Mouse (Mus musculus) spleen, adult 18-20 months (tissue): ENCODE measurements around the gene Poldip3.

Experiments used
- DNase-seq, 2 experiments: peaks; one replicate each; pipeline ENCODE4 v3.0.0; 2022; ENCODE audit warnings: mixed read lengths in 2 of 2

Gene Poldip3

DNA sequence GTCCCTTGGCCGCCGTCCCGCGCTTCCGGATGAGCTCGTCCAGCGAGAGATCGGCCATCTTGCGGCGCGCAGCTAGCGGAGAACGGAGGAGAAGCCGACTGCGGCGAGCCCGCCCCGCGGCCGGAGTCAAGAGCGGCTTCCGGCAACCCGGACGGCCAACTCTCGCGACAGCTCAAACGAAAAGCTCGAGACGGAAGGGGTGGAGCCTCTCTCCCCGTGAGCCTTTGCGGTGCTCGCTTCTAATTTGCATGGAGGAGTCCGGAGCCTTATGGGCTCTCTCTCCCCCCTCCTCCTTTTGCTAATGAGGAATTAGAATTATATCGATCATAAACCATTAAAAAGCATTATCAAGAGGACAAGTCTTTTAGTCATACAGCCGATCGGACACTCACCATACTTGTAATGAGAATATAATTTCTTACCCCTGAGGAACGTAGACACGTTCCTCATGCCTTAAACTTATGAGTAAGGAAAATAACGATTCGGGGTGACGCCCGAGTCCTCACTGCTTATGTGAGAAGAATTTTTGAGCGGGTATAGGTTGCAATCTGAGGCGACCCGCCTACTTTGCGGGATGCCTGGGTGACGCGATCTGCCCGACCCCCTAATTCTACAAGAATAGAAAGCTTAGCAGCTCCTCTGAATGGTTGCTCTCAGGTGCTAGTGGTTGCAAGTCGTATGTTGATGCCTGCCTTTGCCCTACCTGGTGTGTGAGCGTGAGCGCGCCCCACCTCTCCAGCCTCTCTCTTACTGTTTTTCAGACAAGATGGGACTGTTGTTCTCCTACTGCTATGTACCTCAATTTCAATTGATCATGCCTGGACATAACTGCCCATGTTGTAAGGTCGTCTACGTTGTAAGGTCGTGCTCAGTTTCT is at the start of gene Poldip3:
Gene Poldip3, minus strand, starts transcription at position 189 of the 877 bp plus-strand sequence.
- peak; percentile 95 to 98 for DNase-seq

DNA sequence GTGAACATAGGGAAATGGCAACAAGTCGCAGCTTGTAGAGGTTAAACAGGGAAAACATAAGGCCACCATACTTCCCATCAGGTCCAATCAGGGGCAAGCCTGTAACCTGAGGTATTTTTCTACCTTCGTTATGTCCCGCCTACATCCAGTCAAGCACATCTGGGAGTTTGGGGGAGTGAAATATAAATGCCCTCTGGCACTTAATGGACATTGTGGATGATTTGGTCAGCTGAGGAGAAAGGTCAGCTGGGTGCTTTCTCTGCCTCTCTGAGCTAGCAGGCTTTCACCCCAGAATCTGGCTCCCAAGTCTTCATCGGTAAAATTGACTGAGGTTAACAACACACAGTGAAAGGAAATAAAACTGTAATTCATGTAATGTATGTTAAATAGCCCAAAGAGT is 44.2 kb upstream of the Poldip3 start:
- no peak for DNase-seq

DNA sequence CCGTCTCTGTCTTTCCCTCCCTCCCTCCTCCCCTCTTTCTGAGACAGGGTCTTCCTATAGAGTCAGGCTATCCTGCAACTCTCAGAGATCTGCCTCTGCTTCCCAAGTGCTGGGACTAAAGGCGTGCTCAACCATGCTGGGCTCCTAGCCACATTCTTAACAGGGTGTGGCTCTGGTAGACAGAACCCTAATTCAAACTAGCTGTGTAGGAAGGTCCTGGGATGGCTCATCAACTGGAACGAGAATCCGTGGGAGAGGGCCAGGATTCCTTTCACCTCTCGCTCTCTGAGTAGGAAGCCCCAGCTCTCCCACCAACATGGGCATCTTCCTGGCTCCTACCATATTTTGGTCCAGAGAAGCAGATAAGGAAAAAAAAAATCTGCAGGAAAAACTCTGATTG is 33.2 kb upstream of the Poldip3 start:
- DNase-seq = no peak

DNA sequence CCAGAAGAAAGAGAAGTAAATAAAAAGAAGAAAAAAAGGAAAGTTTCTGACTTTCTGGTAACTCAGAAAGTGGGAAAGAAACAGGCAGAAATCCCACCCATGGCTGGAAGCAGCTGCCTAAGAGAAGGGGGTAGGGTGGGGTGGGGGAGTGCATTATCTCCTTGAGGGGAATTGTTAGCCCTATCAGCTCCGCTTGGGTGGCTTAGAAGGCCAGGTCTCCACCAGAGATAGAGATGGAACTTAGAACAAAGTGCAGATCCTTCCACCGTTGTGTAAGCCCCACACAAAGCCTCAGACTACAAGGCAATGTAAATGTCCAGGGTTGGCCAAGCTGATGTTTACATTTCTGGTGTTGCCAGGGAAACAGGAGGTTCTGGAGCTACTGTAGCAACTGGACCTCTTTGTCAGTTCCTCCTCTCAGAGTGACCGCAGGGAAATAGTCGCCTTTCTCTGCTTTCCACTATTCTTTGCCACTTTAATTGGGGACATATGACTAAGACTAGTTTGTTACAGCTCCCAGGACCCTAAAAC is 32.7 kb upstream of the Poldip3 start:
- DNase-seq = no peak

DNA sequence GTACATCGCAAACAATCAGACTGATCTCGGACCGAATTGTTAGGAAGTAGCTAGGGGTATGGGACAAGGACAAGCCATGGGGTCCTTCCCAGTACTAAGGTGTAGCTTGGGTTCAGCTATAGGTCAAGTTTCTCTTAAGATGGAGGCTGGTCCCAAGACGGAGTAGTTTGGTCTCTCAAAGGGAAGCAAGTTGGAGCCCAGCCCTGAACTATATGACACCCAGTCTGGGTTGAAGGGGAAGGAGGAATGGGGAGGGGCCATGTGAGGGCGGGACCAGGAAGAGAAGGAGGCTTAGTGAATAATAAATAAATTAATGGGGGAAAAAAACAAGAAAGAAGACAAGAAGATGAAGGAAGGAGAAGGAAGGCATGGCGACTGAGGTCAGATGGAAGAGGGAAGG is 30.8 kb upstream of the Poldip3 start:
- no peak for DNase-seq

DNA sequence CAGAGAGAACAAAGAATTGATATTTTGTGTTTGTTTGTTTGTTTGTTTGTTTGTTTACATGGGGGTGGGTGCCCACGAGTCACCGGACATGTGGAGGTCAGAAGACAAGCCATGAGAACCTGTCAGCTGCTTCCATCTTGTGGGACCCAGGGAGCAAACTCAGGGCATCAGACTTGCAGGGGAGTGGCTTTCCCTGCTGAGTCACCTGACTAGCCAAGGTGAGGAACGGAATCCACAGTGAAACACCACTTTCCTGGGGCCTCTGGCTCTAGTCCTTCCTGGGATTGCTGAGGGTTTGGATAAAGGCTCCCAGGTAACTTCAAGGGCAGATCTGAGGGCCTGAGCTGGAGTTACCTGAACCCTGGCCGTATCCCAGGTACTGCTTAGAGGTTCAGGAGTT is 27.5 kb upstream of the Poldip3 start:
- DNase-seq = no peak

DNA sequence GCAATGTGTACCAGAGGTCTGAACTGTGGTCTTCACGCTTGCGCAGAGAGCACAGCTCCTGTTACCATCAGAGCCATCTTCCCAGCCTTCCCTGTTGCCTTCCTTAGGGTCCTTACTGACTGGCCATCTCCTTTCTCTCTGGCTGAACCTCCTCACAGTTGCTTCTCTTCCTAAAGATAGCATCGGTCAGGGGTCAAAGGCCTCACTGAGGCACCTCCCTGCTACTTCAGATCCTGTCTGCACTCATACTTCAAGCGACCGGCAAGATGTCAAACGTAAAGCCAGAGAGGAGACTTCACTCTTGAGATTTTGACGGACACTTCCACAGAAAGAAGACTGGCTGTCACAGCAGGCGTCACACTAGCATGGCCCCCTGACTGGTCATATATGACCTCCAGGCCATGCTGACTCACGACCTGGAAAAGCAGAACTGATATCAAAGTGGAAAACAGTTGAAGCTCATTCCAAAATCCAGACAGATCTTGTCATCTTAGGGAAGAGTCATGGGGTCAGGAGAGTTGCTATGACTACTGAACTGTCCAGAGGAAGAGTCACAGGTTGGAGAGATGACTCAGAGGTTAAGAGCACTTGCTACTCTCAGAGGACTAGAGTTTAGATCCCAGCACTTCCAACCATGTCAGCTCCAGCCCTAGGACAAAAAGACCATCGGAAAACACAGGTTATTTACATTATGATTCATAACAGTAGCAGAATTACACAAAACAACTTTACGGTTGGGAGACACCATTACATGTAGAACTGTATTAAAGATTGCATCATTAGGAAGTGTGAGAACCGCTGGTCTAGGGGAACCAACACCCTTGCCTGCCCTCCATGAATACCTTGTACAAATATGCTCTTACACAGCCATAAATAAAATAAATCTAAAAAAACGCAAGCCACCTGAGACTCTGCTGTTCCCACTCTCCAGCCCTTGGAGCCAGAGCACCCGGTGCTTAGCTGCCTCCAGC is 25.0 kb upstream of the Poldip3 start:
- DNase-seq = no peak

DNA sequence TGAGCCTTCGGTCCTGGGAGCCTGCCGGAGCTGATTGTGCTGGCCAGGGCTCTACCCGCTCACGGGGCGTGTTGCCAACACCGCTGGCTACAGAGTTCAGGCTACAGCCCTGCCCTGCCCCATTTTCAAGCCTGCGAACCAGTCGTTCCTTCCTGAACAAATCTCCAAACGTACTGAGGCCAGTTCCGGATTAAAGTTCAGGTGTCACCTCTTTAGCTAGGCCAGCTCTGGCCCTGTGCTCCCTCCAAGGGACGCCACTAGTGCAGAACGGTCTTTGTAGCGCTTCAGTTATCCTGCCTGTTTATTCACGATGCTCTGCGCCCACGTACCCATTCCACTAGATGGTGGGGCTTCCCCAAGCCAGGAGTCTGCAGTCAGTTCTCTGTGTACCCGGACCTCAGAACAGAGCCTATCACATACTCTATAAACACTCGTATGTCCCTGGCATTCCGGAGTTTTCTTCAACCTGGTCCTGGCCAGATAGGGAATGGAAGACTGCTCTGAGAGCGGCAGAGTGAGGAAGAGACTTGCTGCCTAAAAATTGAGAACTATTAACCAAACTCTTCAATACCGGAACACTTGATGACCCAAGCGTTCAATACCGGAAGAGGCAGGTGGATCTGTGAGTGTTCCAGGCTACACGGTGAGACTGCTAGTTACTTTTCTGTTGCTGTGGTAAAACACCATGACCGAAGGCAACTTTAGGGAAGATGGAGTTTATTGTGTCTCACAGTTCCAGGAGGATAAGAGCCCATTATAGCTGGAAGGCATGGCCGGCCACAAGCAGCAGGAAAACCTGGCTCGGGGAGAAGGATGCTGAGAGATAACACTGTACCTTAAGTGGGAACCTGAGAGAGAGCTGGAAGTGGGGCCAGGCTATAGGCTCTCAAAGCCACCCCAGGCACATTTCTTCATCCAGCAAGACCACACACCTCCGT is 23.6 kb upstream of the Poldip3 start, which contains the start of gene Cyb5r3:
Gene Cyb5r3, minus strand, starts transcription at position 101 of the 938 bp plus-strand sequence.
- DNase-seq = peak in 1 of 2 experiments; percentile 49

DNA sequence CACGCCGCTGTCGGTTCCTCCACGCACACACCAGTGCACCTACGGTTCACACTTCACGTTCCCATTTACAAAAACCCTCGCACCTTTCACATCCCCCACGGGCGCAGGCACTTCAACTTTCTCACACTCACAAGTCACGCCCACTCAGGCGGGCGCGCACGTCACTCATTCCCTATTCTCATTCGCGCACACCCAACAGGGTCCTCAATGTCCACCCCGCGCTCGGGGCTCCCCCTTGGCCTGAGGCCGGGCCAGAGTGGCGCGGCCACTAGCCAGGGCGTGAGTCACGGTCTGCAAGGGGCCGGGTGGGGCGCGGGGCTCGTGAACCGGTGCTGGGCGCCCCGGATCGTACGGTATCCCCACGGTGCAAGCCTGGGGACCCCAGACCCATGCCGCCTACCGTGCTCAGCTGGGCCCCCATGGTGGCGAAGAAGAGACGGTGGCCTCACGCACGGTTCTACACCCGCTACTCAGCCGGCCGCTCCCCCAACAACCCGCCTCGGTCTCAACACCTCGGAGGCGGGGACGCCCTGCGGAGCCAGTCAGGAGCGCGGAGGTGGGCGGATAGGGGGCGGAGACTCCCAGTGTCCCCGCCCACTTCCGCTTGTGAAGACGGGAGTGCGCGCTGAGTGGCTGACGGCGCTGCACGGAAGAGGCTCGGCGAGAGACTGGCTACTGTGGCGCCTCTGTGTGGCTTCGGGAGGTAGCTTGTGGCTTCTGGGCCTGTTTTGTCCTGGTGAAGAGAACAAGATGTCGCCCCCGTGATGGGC is 22.7 kb upstream of the Poldip3 start:
- peak; percentile 95 to 97 for DNase-seq

DNA sequence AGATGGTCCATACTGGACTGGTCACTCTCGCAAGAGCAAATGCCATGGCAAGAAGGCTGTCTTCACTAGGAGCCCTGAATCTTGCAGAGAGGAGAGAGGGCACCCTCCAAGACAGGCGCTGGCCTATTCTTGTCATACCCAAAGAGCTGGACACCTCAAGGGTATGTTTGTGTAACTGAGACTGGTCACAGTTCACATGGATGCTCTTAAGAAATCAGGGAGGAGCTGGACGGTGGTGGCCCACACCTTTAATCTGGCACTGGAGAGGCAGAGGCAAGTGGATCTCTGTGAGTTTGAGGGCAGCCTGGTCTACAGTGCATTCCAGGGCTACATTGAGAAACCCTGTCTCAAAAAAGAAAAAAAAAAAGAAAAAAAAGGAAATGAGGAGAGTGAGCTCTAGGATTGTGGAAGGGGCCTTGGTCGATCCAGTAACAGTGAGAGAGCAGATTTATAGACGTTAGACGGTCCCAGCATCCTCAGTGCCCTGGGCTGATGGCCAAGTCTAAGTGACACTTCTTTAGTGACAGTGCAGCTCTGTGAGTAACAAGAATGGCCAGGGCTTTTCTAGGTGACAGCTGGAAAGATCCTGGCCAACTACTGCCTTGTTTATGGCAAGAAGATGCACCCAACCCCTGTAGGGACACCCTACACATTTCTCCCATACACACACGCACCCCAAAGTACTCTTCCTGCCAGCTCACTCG is 21.9 kb upstream of the Poldip3 start:
- DNase-seq = no peak

DNA sequence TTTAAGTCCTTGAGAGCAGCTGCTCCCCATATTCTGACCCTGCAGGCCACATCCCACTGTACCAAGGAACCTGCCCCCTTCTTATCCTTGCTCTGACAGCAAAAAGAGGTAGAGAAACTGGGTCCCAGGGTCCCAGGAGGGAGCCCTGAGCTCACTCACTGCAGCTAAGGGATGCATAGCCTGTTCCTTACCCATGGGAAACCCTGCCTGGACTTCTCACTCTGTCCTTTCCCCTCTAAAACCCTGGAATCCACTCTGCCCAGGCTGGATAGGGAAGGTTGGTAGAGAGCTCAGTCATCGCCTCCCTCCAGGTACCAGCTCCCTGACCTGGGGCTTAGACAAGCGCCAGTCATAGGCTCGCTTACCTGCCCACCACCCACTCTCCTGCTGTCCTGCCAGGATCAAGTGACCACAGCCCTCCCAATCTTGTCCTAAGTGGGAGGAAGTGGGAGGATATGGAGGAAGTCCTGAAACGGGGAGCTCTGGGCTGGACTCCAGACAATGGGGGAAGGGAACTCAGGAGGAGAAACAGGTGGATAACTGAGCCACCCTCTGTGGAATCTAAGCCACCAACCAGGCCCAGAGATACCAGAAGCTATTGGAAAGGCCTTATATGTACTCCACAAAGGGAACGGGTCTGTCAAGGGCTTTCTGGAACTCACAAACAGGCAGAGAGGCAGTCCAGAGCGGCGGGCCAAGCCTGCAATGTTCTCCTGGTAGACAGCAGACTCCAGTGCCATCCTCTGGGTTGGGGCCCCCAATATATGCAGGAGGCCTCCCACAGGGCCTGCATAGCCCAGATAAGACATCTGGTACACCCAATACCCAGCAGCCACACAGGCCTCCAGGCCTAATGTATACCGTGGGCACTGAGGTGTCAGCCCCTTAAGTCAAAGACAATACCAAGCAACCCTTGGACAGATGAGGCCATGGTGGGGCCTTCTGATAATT is 20.9 kb upstream of the Poldip3 start:
- no peak for DNase-seq

DNA sequence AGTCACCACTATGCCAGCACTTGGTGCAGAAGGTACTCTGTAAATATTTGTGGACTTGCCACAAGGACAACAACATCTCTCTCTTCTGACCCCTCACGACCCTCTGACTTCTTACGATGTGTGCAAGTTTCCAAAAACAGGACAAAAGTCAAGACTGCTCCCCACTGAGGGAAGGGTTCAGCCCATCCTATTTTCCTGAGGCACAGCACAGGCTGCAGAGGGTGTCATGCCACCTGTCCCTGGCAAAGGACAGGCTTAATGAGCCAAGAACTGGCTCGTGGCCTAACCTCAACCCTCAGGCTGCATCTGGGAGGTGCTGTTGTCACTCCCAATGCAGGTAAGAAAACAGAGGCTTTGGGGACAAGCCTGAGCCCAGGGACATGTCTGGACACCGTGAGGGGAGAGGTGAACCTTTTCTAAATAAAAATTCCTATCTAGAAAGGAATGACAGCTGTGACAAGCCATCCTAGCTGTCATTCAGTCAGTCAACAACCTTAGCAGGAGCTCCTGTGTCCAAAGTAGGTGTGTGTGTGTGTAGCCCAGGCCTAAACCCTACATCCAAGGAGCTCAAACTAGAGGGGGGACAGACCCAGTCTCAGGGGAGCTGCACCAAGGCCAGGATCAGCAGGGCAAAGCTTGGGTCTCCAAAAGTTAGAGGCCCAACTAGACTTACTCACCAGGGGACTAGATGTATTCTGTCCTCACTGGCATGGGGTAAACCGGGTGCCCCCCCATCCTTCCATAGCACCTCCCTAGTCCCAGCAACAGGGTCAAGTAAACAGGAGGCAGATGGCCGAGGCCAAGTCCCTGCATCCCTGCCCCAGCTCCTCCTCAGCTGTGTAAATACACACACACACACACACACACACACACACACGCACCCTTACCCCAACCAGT is 19.9 kb upstream of the Poldip3 start:
- DNase-seq = no peak

DNA sequence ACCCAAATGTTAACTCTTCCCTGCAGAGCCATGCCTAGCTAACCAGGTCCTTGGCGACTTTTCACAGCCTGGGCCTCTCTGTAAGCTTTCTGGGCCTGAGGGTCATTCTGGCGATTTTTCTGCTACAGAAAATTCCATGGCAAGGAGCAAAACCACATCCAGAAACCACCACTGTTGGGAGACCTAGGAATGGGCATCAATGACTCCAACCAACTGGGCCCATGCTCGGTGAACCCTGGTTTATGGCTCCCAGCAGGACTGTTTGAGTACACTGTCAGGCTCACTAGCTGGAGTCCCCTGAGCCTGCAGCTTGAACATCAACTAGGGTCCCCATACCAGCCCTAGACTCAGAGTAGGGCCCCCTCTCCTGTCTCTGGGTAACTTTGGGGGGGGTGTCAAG is 19.1 kb upstream of the Poldip3 start:
- no peak for DNase-seq

DNA sequence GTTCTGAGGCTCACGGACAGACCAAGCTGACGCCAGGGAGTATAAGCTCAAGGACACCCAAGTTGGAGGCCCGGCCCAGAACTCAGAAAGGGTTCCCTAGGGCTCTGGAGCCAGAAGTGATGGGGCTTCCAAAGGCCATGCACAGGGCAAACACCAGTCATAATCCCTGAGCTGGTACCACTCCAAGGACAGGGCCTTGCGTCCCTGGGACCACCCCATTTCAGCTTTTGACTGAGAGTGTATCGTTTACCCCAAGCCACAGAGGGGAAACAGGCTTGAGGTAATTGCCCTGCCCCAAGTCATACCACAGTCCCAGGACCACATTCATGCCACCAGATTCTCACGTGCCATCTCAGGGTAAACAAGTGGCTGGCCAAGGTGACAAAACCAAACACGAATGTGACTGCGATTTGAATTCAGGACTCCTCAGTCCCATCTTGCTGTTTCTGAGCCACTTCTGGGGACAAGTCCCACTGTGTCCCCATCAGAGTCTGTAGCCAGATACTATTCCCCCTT is 18.4 kb upstream of the Poldip3 start:
- no peak for DNase-seq

DNA sequence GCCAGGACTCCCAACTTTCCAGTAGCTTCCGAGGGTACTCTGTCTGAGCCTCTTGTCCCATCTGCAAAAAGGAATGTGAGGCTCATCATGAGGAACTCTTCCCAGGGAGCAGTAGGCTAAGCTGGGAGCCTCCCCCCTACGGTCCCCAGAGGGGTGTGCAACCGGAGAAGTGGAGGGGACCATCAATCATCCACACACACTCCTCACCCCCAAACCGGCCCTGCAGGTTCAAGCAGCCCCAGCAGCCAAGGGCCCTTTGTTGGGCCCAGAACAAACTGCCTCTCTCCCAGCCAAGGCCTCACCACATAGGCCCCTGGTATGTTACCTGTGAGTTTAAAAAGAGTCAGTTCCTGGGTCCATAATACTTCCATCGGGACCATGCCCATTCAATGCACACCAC is 17.9 kb upstream of the Poldip3 start:
- DNase-seq = no peak

DNA sequence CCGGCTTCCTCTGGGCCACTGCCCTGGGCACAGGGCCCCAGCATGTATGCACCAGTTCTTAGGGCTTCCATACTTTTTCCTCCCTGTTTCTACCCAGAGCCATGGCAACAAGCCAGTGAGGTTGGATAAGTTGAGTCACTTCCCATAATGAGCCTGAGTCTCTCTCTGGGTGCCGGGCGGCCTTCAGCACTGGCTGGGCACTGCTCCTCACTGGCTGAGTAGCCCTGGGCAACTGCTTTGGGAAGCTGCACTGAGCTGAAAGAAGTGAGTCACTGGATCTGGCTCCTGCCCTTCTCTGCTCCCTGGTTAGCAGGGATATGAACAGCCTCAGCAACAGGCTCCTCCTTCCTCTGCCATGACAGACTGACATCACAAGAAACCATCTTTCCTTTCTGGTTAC is 17.5 kb upstream of the Poldip3 start:
- no peak for DNase-seq

DNA sequence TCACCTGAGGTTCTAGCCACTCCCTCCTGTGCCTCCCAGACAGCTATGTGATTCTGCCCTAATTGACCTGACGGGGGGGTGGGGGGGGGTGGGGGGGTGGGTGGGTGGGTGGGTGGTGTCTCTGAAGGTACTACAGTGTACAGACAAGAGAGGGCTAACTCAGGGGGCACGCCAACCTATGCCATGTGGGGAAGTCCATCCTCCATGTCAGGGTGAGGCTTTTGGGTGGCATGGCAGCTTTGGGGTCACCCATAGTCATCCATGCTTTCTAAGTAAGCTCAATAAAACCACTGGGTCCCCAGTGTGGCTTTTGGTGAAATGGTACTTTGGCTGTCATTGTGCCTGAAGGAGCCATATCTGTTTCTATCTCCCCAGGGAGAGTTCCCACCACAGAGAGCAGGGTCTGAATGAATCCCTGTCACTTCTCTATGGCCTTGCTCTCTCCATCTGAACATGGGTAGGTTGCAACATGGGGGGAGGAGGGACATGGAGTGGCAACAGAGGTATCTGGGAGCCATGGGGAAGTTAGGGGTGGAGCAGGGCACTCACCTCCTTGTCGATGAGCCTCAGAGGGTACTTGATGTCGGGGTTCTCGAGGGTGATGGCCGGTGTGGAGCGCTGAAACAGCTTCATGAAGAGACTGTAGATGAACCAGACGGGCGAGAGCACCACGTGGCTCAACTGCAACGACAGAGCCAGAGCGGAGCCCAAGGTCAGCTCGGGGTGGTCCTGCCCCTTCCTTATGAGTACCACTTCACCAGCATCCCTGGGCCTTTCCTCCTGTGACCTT is 16.5 kb upstream of the Poldip3 start:
- DNase-seq = no peak
